Mouse (Mus musculus): ENCODE results near the gene Slc26a10.

Slc26a10 gene

GRCm38 (mm10) chr10:127134394-127135035, 45.9 kb downstream of the Slc26a10 start:
- peak; percentile 65 for DNase-seq (ENCODE audit: low read depth)

- no peak for DNase-seq (ENCODE audit: low read depth)
These were observed 48.0 kb downstream of the Slc26a10 start for GRCm38 (mm10) chr10:127132469-127132868.

GRCm38 (mm10) chr10:127129431-127129830, 51.0 kb downstream of the Slc26a10 start:
- peak; percentile 86 for DNase-seq (ENCODE audit: low read depth)

- DNase-seq (ENCODE audit: low read depth): peak; percentile 75
These were observed 52.6 kb downstream of the Slc26a10 start for GRCm38 (mm10) chr10:127127711-127128279.

GRCm38 (mm10) chr10:127126579-127126978, 53.9 kb downstream of the Slc26a10 start:
- no peak for DNase-seq (ENCODE audit: low read depth)

- DNase-seq (ENCODE audit: low read depth): peak; percentile 84
These were observed 55.0 kb downstream of the Slc26a10 start for GRCm38 (mm10) chr10:127125210-127126001.

DNA sequence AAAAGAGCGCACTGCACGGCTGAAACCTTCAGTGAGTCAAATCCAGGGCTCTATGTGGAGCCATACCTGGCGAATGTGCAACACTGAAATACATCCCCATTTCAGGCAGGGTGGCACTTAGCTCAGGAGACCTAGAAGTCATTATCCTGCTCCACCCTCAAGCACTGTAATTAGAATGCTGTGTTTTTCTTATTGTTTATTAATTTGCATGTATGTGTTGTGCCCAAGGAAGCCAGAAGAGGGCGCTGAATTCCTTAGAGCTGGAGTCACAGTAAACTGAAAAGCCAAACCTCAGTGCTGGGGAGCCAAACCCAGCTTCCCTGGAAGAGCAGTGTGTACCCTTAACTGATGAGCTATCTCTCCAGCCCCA, 57.0 kb downstream of the Slc26a10 start:
- DNase-seq (ENCODE audit: low read depth): peak; percentile 90

- DNase-seq (ENCODE audit: low read depth): peak; percentile 65
These were observed 57.5 kb downstream of the Slc26a10 start for GRCm38 (mm10) chr10:127122784-127123435.

- no peak for DNase-seq (ENCODE audit: low read depth)
These were observed 58.4 kb downstream of the Slc26a10 start for GRCm38 (mm10) chr10:127122018-127122417.

Measured in NIH3T3 (cell line).